Mouse (Mus musculus) intestine, postnatal 0 days (tissue): Measurements from ENCODE around the gene Slc43a3. TPM values are rescaled to one million over a fixed set of nuclear protein-coding genes. Genes with fewer than 3 reads are reported as not detected.
"Not testable (repeated sequence)": the region's sequence is repeated elsewhere in the genome, so short reads cannot be mapped to it uniquely, and the experiment has no call there.

Experiments used
- ATAC-seq: fragments of 200-750 bp; cut with Nextera tagmentation; 2 replicates; pipeline ENCODE4 v1.8.0; 2017; ENCODE audit warnings: mild to moderate bottlenecking, moderate TSS enrichment, moderate library complexity
- H3K27ac ChIP-seq: fragments of 300-500 bp; sonication (generic); 2 replicates; pipeline ENCODE4 v1.5.1; 2014; ENCODE audit warnings: mild to moderate bottlenecking, low read depth, low read length, moderate library complexity
- H3K27me3 ChIP-seq: fragments of 300-500 bp; sonication (generic); replicated peaks from 2 replicates; pipeline ENCODE4 v1.6.1; 2014; ENCODE audit warnings: low read length, mixed read lengths; ENCODE audit not compliant: control insufficient read depth, insufficient read depth
- H3K36me3 ChIP-seq: fragments of 300-500 bp; sonication (generic); 2 replicates; pipeline ENCODE4 v1.6.1; 2014; ENCODE audit warnings: mild to moderate bottlenecking, moderate library complexity; ENCODE audit not compliant: control insufficient read depth, insufficient read depth
- H3K4me1 ChIP-seq: fragments of 300-500 bp; sonication (generic); replicated peaks from 2 replicates; pipeline ENCODE4 v1.6.1; 2014; ENCODE audit warnings: antibody characterized with exemption, low read length, mixed read lengths; ENCODE audit not compliant: control insufficient read depth, insufficient read depth
- H3K4me2 ChIP-seq: fragments of 300-500 bp; sonication (generic); replicated peaks from 2 replicates; pipeline ENCODE4 v1.6.1; 2014; ENCODE audit warnings: low read depth, mild to moderate bottlenecking, moderate library complexity
- H3K4me3 ChIP-seq: fragments of 300-500 bp; sonication (generic); 2 replicates; pipeline ENCODE4 v1.5.1; 2014; ENCODE audit warnings: low read depth, low read length
- H3K9ac ChIP-seq: fragments of 300-500 bp; sonication (generic); 2 replicates; pipeline ENCODE4 v1.6.1; 2014; ENCODE audit warnings: mild to moderate bottlenecking, low read depth, low read length
- H3K9me3 ChIP-seq: fragments of 300-500 bp; sonication (generic); 2 replicates; pipeline ENCODE4 v1.6.1; 2016; ENCODE audit warnings: mixed run types; ENCODE audit not compliant: control insufficient read depth
- CTCF ChIP-seq: sonication (generic); IDR thresholded peaks from 2 replicates; pipeline ENCODE4 v1.5.1; 2016; ENCODE audit warnings: low read depth, mild to moderate bottlenecking, control low read depth, antibody characterized with exemption, moderate library complexity
- WGBS: fragments of 180-500 bp; shearing (Covaris S2); extraction: QIAGEN DNeasy Blood & Tissue Kit; methylation state at CpG from one replicate; pipeline ENCODE4 v1.1.7; 2014; 5-methylcytosine and 5-hydroxymethylcytosine counted together
- polyA plus RNA-seq: library from polyadenylated mRNA; unstranded; fragments of >200 nt; fragmentation: Nextera tagmentation; extraction: Ambion mirVana; gene quantifications from 2 replicates; pipeline ENCODE4 v1.2.1, GENCODE M21; 2015

The Slc43a3 gene
- polyA plus RNA-seq, 1 experiment from 2014 or later: 42.5 TPM

- H3K4me3 ChIP-seq: no peak overlapping the region
- ATAC-seq: peak; percentile 32; the same call in 1 of the 2 replicates
- peaks cover 41% of the 10 kb centered on the region for H3K27me3 ChIP-seq
- no peak overlapping the region for H3K9ac ChIP-seq
- no peak overlapping the region for H3K27ac ChIP-seq
- peaks cover 11% of the 10 kb centered on the region; the same call in 1 of the 2 replicates for H3K4me1 ChIP-seq
- WGBS: 0% methylated on average over 5 of the region's 5 CpGs
- H3K9me3 ChIP-seq: no peaks in the 10 kb centered on the region
- H3K36me3 ChIP-seq: no peaks in the 10 kb centered on the region
- peak overlapping the region; percentile 87; the same call in 1 of the 2 replicates for H3K4me2 ChIP-seq
- peak; percentile 83 for TF ChIP-seq CTCF
Measured at GRCm38 (mm10) chr2:84890045-84890340, 46.4 kb upstream of the Slc43a3 start.

GRCm38 (mm10) chr2:84893359-84893758 is 43.0 kb upstream of the Slc43a3 start:
- Histone ChIP-seq H3K36me3 (no peaks in the 10 kb centered on the region), H3K4me1 (0 out of 2 replicates have a peak, but pooled peaks cover 7% of the 10 kb centered on the region), H3K27ac (no peak overlapping the region), H3K9me3 (no peaks in the 10 kb centered on the region), H3K9ac (no peak overlapping the region), H3K4me2 (no peak overlapping the region), H3K27me3 (peaks cover 11% of the 10 kb centered on the region), H3K4me3 (no peak overlapping the region)
- TF ChIP-seq CTCF: no peak
- WGBS: 48% methylated on average over 6 of the region's 6 CpGs
- no peak for ATAC-seq

GRCm38 (mm10) chr2:84895495-84896198 is 40.7 kb upstream of the Slc43a3 start:
- Histone ChIP-seq H3K4me2 (no peak overlapping the region), H3K9me3 (no peaks in the 10 kb centered on the region), H3K4me3 (no peak overlapping the region), H3K27me3 (no peaks in the 10 kb centered on the region), H3K27ac (no peak overlapping the region), H3K9ac (no peak overlapping the region), H3K4me1 (no peaks in the 10 kb centered on the region), H3K36me3 (no peaks in the 10 kb centered on the region)
- ATAC-seq: peak; percentile 78
- 25% methylated on average over 4 of the region's 4 CpGs for WGBS
- TF ChIP-seq CTCF: no peak

GRCm38 (mm10) chr2:84896686-84897085 is 39.7 kb upstream of the Slc43a3 start:
- H3K4me1 ChIP-seq, H3K4me3 ChIP-seq, H3K4me2 ChIP-seq, H3K27me3 ChIP-seq, H3K36me3 ChIP-seq, ATAC-seq, H3K27ac ChIP-seq, H3K9me3 ChIP-seq, H3K9ac ChIP-seq: not testable (repeated sequence)
- WGBS: 91% methylated on average over 6 of the region's 6 CpGs

- Histone ChIP-seq H3K9ac (no peak overlapping the region), H3K9me3 (no peaks in the 10 kb centered on the region), H3K4me3 (no peak overlapping the region), H3K27me3 (no peaks in the 10 kb centered on the region), H3K4me1 (no peaks in the 10 kb centered on the region), H3K27ac (no peak overlapping the region), H3K36me3 (no peaks in the 10 kb centered on the region), H3K4me2 (no peak overlapping the region)
- no peak for ATAC-seq
- 53% methylated on average over 3 of the region's 3 CpGs for WGBS
- TF ChIP-seq CTCF: no peak
Measured at GRCm38 (mm10) chr2:84912722-84913121, 23.7 kb upstream of the Slc43a3 start.

- whole genome bisulfite sequencing: 68% methylated on average over 5 of the region's 5 CpGs
- H3K4me1 ChIP-seq: no peaks in the 10 kb centered on the region
- no peak for ATAC-seq
Measured at GRCm38 (mm10) chr2:84913881-84914280, 22.5 kb upstream of the Slc43a3 start.

More at GRCm38 (mm10) chr2:84913881-84914280, 22.5 kb upstream of the Slc43a3 start:
- no peak for TF ChIP-seq CTCF
- Histone ChIP-seq H3K4me3 (no peak overlapping the region), H3K9me3 (no peaks in the 10 kb centered on the region), H3K36me3 (no peaks in the 10 kb centered on the region), H3K27ac (no peak overlapping the region), H3K27me3 (no peaks in the 10 kb centered on the region), H3K4me2 (no peak overlapping the region), H3K9ac (no peak overlapping the region)
